Mouse (Mus musculus): ENCODE results near the gene Epop. TPM values are rescaled to one million over a fixed set of nuclear protein-coding genes. Genes with fewer than 3 reads are reported as not detected.

Epop gene
- polyA plus RNA-seq, 1 experiment, result 15.9 TPM

DNA sequence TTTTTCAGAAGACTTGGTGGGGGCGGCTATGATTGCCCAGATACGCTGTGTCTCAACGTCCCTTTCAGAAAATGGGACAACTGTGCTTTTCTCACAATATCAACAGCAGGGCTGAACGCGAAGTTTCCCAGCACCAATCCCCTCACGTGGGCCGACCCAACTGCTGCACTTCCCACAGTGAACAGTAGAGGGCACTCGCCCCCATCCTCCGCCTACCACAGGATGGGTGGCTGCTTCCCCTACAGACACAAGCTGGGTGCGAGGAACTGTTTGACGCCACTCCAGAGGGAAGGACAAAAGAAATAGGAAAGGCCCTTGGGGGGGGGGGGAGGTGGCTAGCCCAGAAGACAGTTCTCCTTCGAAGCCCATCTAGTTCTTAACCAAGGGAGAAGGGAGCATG, 2.4 kb upstream of the Epop start:
- no peaks in the 10 kb centered on the region for H3K36me3 ChIP-seq (ENCODE audit: control insufficient read depth, insufficient read depth)
- no peak overlapping the region for H3ac ChIP-seq (ENCODE audit: control insufficient read depth, insufficient read length, low read depth)
- no peaks in the 10 kb centered on the region for H3K79me3 ChIP-seq (ENCODE audit: low read depth)
- H3K4me3 ChIP-seq (ENCODE audit: insufficient read depth, poor library complexity, severe bottlenecking), result no peak overlapping the region
- TF ChIP-seq CEBPB (IDR thresholded peaks at IDR 0.05; ENCODE audit: low read depth) (no peak), USF1 (IDR thresholded peaks at IDR 0.05; ENCODE audit: low read depth) (peak; percentile 43), MAX (IDR thresholded peaks at IDR 0.05) (peak; percentile 92), CTCF (IDR thresholded peaks at IDR 0.05; ENCODE audit: control insufficient read depth, insufficient read depth, insufficient read length) (peak; percentile 97), MYOD1 (IDR thresholded peaks at IDR 0.05; ENCODE audit: control insufficient read depth, insufficient read length, low read depth) (no peak), MYOG (IDR thresholded peaks at IDR 0.05; ENCODE audit: control insufficient read depth, extremely low read depth, insufficient read length) (no peak), FOSL1 (IDR thresholded peaks at IDR 0.05; ENCODE audit: insufficient read depth, low read length, poor library complexity, severe bottlenecking) (no peak)
- no peaks in the 10 kb centered on the region for H3K27me3 ChIP-seq (ENCODE audit: control insufficient read depth, insufficient read depth, insufficient read length)
- H3K79me2 ChIP-seq (ENCODE audit: control insufficient read depth, insufficient read depth), result no peaks in the 10 kb centered on the region

GRCm38 (mm10) chr11:97631500-97631899, 2.0 kb upstream of the Epop start:
- no peak for TF ChIP-seq FOSL1 (IDR thresholded peaks at IDR 0.05; ENCODE audit: insufficient read depth, low read length, poor library complexity, severe bottlenecking)
- H3K4me3 ChIP-seq (ENCODE audit: insufficient read depth, poor library complexity, severe bottlenecking), result no peak overlapping the region
- no peaks in the 10 kb centered on the region for H3K79me3 ChIP-seq (ENCODE audit: low read depth)
- no peaks in the 10 kb centered on the region for H3K27me3 ChIP-seq (ENCODE audit: control insufficient read depth, insufficient read depth, insufficient read length)
- no peaks in the 10 kb centered on the region for H3K36me3 ChIP-seq (ENCODE audit: control insufficient read depth, insufficient read depth)
- H3K79me2 ChIP-seq (ENCODE audit: control insufficient read depth, insufficient read depth), result no peaks in the 10 kb centered on the region
- H3ac ChIP-seq (ENCODE audit: control insufficient read depth, insufficient read length, low read depth), result no peak overlapping the region

DNA sequence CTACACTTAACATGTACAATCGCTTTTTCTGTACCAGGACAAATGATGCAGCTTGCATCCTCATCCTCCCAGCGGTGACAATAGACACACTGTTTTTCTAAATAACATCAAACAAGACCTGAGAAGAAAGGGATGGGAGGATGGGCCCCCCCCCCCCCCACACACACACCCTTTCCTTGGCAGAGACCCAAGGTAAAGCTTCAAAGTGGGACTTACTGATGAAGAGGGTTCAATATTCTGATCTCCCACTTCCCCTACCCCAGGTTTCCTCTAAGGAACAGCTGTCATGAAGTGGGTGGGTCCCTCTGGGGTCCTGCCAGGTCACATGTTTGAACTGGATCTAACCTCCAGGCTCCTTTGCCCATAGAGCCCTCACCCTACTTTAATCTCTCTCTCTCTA, 1.5 kb upstream of the Epop start:
- Histone ChIP-seq H3K36me3 (ENCODE audit: control insufficient read depth, insufficient read depth) (no peaks in the 10 kb centered on the region), H3ac (ENCODE audit: control insufficient read depth, insufficient read length, low read depth) (no peak overlapping the region), H3K27me3 (ENCODE audit: control insufficient read depth, insufficient read depth, insufficient read length) (no peaks in the 10 kb centered on the region), H3K79me3 (ENCODE audit: low read depth) (no peaks in the 10 kb centered on the region), H3K4me3 (ENCODE audit: insufficient read depth, poor library complexity, severe bottlenecking) (no peak overlapping the region), H3K79me2 (ENCODE audit: control insufficient read depth, insufficient read depth) (no peaks in the 10 kb centered on the region)
- TF ChIP-seq USF1 (IDR thresholded peaks at IDR 0.05; ENCODE audit: low read depth) (no peak), CEBPB (IDR thresholded peaks at IDR 0.05; ENCODE audit: low read depth) (no peak), FOSL1 (IDR thresholded peaks at IDR 0.05; ENCODE audit: insufficient read depth, low read length, poor library complexity, severe bottlenecking) (no peak), MYOD1 (IDR thresholded peaks at IDR 0.05; ENCODE audit: control insufficient read depth, insufficient read length, low read depth) (no peak), MAX (IDR thresholded peaks at IDR 0.05) (no peak), CTCF (IDR thresholded peaks at IDR 0.05; ENCODE audit: control insufficient read depth, insufficient read depth, insufficient read length) (no peak), MYOG (IDR thresholded peaks at IDR 0.05; ENCODE audit: control insufficient read depth, extremely low read depth, insufficient read length) (no peak)

GRCm38 (mm10) chr11:97628568-97629518, 659 bp downstream of the Epop start:
- Histone ChIP-seq H3K36me3 (ENCODE audit: control insufficient read depth, insufficient read depth) (no peaks in the 10 kb centered on the region), H3K27me3 (ENCODE audit: control insufficient read depth, insufficient read depth, insufficient read length) (peaks cover 4% of the 10 kb centered on the region)

DNA sequence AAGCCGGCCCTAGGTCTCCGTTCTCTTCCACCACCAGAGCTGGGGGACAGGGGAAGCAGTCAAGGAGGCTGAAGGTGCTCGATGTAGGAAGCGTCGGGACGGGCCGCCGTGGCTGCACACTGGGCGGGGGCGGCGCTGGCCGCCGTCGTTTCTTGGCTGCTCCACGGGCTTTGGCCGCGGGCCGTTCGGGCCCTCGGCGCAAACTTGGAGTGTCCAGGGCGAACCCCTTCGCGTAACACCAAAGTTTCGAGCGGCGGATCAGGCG, 1.3 kb downstream of the Epop start:
- H3ac ChIP-seq (ENCODE audit: control insufficient read depth, insufficient read length, low read depth), result no peak overlapping the region
- no peaks in the 10 kb centered on the region for H3K79me3 ChIP-seq (ENCODE audit: low read depth)
- H3K79me2 ChIP-seq (ENCODE audit: control insufficient read depth, insufficient read depth), result no peaks in the 10 kb centered on the region
- TF ChIP-seq USF1 (IDR thresholded peaks at IDR 0.05; ENCODE audit: low read depth) (no peak), FOSL1 (IDR thresholded peaks at IDR 0.05; ENCODE audit: insufficient read depth, low read length, poor library complexity, severe bottlenecking) (no peak), CTCF (IDR thresholded peaks at IDR 0.05; ENCODE audit: control insufficient read depth, insufficient read depth, insufficient read length) (no peak), MAX (IDR thresholded peaks at IDR 0.05) (no peak), MYOG (IDR thresholded peaks at IDR 0.05; ENCODE audit: control insufficient read depth, extremely low read depth, insufficient read length) (no peak), MYOD1 (IDR thresholded peaks at IDR 0.05; ENCODE audit: control insufficient read depth, insufficient read length, low read depth) (no peak), CEBPB (IDR thresholded peaks at IDR 0.05; ENCODE audit: low read depth) (no peak)
- no peak overlapping the region for H3K4me3 ChIP-seq (ENCODE audit: insufficient read depth, poor library complexity, severe bottlenecking)
- no peaks in the 10 kb centered on the region for H3K36me3 ChIP-seq (ENCODE audit: control insufficient read depth, insufficient read depth)
- H3K27me3 ChIP-seq (ENCODE audit: control insufficient read depth, insufficient read depth, insufficient read length), result peaks cover 4% of the 10 kb centered on the region

More at GRCm38 (mm10) chr11:97628568-97629518, 659 bp downstream of the Epop start:
- Histone ChIP-seq H3K79me2 (ENCODE audit: control insufficient read depth, insufficient read depth) (no peaks in the 10 kb centered on the region), H3ac (ENCODE audit: control insufficient read depth, insufficient read length, low read depth) (peak overlapping the region; percentile 64), H3K4me3 (ENCODE audit: insufficient read depth, poor library complexity, severe bottlenecking) (peak overlapping the region; percentile 36), H3K79me3 (ENCODE audit: low read depth) (no peaks in the 10 kb centered on the region)
- no peak for TF ChIP-seq MYOG (IDR thresholded peaks at IDR 0.05; ENCODE audit: control insufficient read depth, extremely low read depth, insufficient read length)
- TF ChIP-seq MYOD1 (IDR thresholded peaks at IDR 0.05; ENCODE audit: control insufficient read depth, insufficient read length, low read depth), result no peak
- TF ChIP-seq MAX (IDR thresholded peaks at IDR 0.05), result no peak

Data from C2C12 (cell line).